Mouse (Mus musculus) stomach, postnatal 0 days (tissue): ENCODE measurements around the gene Gm1043.

Experiments used
- CTCF ChIP-seq: IDR thresholded peaks from 2 replicates; pipeline ENCODE4 v1.5.1; 2016; ENCODE audit warnings: antibody characterized with exemption, low read depth, mild to moderate bottlenecking, moderate library complexity
- EP300 ChIP-seq: optimal IDR thresholded peaks from 2 replicates; pipeline ENCODE3; 2016; ENCODE audit warnings: antibody characterized with exemption

DNA sequence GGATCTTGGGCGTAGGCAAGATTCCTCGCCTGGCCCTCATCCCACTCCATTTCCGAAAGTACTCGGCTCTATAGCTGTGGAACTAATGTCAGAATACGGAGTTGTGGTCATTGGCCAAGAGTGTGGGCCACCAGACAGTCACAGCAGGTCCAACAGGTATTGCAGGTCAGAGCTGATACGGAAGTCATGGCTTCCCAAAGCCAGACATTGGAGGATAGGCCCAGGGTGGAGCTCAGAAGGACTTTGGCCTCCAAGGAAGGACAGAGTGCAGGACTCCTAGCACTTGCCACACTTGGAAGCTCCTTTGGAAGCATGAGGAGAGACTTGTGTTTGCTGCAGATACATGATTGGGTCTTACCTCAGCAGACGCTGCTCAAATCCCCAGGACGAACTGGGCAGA is 23.6 kb upstream of the Gm1043 start:
- TF ChIP-seq CTCF (no peak), EP300 (no peak)
